Mouse (Mus musculus): ENCODE results near the gene Lefty2. TPM values are rescaled to one million over a fixed set of nuclear protein-coding genes. Genes with fewer than 3 reads are reported as not detected.

The Lefty2 gene
- polyA plus RNA-seq, 1 experiment from 2014 or later, result not detected

DNA sequence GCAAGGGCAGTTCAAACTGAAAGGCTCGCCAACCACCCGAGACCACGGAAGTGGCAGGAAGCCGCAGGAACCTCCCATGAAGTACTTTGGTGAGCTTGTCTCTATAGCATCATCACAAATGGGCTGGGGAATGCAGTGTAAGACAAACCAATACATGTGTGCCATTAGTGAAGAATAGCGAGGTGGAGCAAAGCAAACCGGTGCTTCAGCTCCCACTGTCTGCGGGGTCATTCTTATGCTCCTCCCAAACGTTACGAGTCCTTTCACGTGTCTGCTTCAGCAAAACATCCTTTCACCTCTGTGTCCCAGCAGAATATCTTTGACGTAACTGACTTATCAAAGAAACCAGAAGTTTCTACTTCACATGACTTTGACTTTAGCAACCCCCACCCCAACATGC lies 23.5 kb downstream of the Lefty2 start:
- Histone ChIP-seq H3K4me2 (replicated peaks; ENCODE audit: low read depth, low read length) (no peak overlapping the region), H3K36me3 (ENCODE audit: control insufficient read depth, insufficient read depth, low read length) (no peaks in the 10 kb centered on the region), H3K27ac (ENCODE audit: low read length) (no peak overlapping the region), H3K9ac (replicated peaks; ENCODE audit: low read depth, low read length) (no peak overlapping the region), H3K4me3 (ENCODE audit: low read depth, low read length) (no peak overlapping the region), H3K9me3 (ENCODE audit: control insufficient read depth, low read depth, low read length) (no peaks in the 10 kb centered on the region), H3K4me1 (ENCODE audit: control insufficient read depth, insufficient read depth, low read length) (no peaks in the 10 kb centered on the region), H3K27me3 (ENCODE audit: control insufficient read depth, insufficient read depth, low read length) (no peaks in the 10 kb centered on the region)
- ATAC-seq (ENCODE audit: insufficient number of reproducible peaks, insufficient read depth, low FRiP score, low read depth), result no peak
- WGBS, result 86% methylated on average over 11 of the region's 11 CpGs

DNA sequence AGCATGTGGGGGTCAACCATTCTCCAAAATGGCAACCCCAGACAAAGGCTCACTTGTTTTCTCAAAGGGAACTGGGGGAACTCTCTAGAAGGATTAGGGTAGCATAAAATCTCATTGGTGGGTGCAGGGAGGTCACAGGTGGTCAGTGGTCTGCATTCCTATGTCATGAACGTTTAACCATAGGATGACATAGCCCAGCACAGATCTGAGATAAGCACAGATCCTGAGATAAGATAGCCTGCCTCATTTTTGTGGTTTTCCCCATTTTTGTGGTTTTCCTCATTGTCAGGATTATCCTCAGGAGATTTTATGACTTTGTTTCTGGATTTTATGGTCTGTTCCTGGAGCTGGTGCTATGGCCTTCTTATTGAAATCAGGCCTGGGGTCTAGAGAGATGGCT lies 24.1 kb downstream of the Lefty2 start:
- no peak for ATAC-seq (ENCODE audit: insufficient number of reproducible peaks, insufficient read depth, low FRiP score, low read depth)
- Histone ChIP-seq H3K27me3 (ENCODE audit: control insufficient read depth, insufficient read depth, low read length) (no peaks in the 10 kb centered on the region), H3K9ac (replicated peaks; ENCODE audit: low read depth, low read length) (no peak overlapping the region), H3K9me3 (ENCODE audit: control insufficient read depth, low read depth, low read length) (no peaks in the 10 kb centered on the region), H3K4me3 (ENCODE audit: low read depth, low read length) (no peak overlapping the region), H3K27ac (ENCODE audit: low read length) (no peak overlapping the region), H3K36me3 (ENCODE audit: control insufficient read depth, insufficient read depth, low read length) (no peaks in the 10 kb centered on the region), H3K4me1 (ENCODE audit: control insufficient read depth, insufficient read depth, low read length) (no peaks in the 10 kb centered on the region), H3K4me2 (replicated peaks; ENCODE audit: low read depth, low read length) (no peak overlapping the region)
- 28% methylated on average over 1 of the region's 1 CpGs for WGBS

DNA sequence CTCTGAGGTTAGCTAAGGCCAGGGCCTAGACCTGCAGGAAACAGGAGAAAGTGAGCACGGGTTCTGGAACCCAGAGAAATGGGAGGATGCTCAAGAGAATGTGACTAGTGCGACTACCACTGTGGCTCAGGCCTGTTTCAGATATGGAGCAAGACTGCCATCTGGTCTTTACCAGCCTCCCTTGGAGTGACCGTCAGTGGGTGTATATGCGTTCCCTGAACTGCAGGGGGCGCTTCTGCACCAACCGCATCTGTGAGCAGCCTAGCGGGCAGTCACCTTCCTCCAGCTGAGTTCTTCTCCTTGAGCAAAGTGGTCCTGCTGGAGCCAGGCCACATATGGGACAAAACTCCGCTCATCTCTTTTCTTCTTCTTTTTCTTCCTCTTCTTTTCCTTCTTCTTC lies 26.8 kb downstream of the Lefty2 start:
- Histone ChIP-seq H3K9me3 (ENCODE audit: control insufficient read depth, low read depth, low read length) (no peaks in the 10 kb centered on the region), H3K4me2 (replicated peaks; ENCODE audit: low read depth, low read length) (no peak overlapping the region), H3K9ac (replicated peaks; ENCODE audit: low read depth, low read length) (no peak overlapping the region), H3K36me3 (ENCODE audit: control insufficient read depth, insufficient read depth, low read length) (no peaks in the 10 kb centered on the region), H3K4me1 (ENCODE audit: control insufficient read depth, insufficient read depth, low read length) (no peaks in the 10 kb centered on the region), H3K27me3 (ENCODE audit: control insufficient read depth, insufficient read depth, low read length) (no peaks in the 10 kb centered on the region), H3K4me3 (ENCODE audit: low read depth, low read length) (no peak overlapping the region), H3K27ac (ENCODE audit: low read length) (no peak overlapping the region)
- WGBS, result 33% methylated on average over 8 of the region's 8 CpGs
- no peak for ATAC-seq (ENCODE audit: insufficient number of reproducible peaks, insufficient read depth, low FRiP score, low read depth)

DNA sequence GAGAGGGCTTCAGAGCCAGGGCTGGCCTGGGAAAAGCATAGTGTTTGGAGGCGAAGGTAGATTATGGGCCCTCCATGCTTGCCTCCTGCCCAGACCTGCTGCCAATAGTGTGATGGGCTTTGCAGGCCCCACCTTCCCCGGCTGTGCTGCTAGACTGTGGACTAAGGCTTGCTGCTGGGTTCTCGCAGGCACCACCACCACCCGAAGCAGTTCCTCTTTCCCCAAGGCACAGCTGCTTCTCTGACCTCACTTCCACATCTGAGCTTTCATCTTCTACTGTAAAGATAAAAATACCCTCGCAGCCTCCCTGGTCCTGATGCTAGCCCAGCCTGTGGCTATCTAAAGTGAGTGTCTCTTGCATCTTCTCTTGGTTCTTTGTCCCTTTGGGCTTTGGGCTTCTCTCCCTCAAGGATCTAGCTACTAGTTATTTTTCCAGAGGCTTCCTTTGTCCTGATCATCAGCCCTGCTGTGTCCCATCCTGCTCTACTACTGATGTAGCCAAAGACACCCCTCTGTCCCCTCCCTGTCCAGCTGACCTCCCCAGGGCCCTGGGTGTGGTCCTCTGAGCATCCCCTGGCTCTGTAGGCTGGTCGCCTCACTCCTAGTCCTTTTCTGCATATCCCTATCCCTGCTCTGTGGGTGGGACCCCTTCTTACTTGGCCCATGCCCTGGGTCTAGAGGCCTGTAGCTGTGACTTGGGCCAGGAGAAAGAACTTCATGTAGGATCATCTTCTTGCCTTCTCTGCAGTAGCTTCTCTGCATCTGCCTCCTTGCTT lies 29.6 kb downstream of the Lefty2 start:
- Histone ChIP-seq H3K9me3 (ENCODE audit: control insufficient read depth, low read depth, low read length) (no peaks in the 10 kb centered on the region), H3K36me3 (ENCODE audit: control insufficient read depth, insufficient read depth, low read length) (no peaks in the 10 kb centered on the region), H3K27ac (ENCODE audit: low read length) (no peak overlapping the region), H3K4me3 (ENCODE audit: low read depth, low read length) (no peak overlapping the region), H3K9ac (replicated peaks; ENCODE audit: low read depth, low read length) (no peak overlapping the region), H3K27me3 (ENCODE audit: control insufficient read depth, insufficient read depth, low read length) (no peaks in the 10 kb centered on the region), H3K4me2 (replicated peaks; ENCODE audit: low read depth, low read length) (no peak overlapping the region), H3K4me1 (ENCODE audit: control insufficient read depth, insufficient read depth, low read length) (no peaks in the 10 kb centered on the region)
- 69% methylated on average over 6 of the region's 6 CpGs for WGBS
- ATAC-seq (ENCODE audit: insufficient number of reproducible peaks, insufficient read depth, low FRiP score, low read depth), result no peak

DNA sequence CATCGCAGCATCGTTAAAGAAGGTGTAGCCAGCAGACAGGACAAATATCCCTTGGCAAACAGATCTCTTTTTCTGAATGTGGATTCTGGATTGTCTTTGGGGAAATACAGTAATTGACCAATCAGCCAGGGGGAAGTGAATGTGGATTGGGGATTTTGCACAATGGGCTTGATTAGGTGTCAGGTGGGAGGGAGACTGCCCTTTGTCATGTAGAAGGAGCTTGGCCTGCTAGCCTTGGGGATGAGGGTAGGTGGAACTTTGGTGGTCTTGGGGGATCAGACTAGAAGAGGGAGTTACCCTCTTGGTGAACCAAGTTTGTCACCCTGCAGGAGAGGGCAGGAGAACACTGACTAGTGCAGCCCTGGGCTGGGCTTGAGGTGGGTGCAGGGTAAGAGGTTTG lies 31.8 kb downstream of the Lefty2 start:
- Histone ChIP-seq H3K4me1 (ENCODE audit: control insufficient read depth, insufficient read depth, low read length) (no peaks in the 10 kb centered on the region), H3K4me3 (ENCODE audit: low read depth, low read length) (no peak overlapping the region), H3K9me3 (ENCODE audit: control insufficient read depth, low read depth, low read length) (no peaks in the 10 kb centered on the region), H3K9ac (replicated peaks; ENCODE audit: low read depth, low read length) (no peak overlapping the region), H3K4me2 (replicated peaks; ENCODE audit: low read depth, low read length) (no peak overlapping the region), H3K27me3 (ENCODE audit: control insufficient read depth, insufficient read depth, low read length) (no peaks in the 10 kb centered on the region), H3K36me3 (ENCODE audit: control insufficient read depth, insufficient read depth, low read length) (no peaks in the 10 kb centered on the region), H3K27ac (ENCODE audit: low read length) (no peak overlapping the region)
- ATAC-seq (ENCODE audit: insufficient number of reproducible peaks, insufficient read depth, low FRiP score, low read depth), result no peak
- WGBS, result 46% methylated on average over 2 of the region's 2 CpGs

DNA sequence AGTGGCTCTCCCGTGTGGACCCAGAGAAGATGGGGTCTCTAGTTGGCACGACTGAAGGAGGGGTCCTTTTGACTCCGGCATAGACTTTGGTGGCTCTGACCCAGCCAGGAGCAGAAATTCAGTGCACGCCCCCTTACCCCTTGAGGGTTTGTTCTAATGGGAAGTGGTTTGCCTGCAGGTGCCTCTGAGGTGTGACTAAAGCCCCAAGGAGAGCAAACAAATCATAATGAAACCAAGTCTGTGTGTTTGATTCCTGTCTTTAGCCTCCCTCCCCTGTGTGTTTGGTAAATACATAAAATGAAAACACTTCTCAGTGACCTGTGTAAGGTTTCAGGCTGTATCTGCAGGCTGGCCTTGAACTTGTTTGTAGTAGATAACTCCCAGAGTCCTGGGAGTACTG lies 33.4 kb downstream of the Lefty2 start:
- H3K9me3 ChIP-seq (ENCODE audit: control insufficient read depth, low read depth, low read length), result no peaks in the 10 kb centered on the region
- H3K4me1 ChIP-seq (ENCODE audit: control insufficient read depth, insufficient read depth, low read length), result no peaks in the 10 kb centered on the region
- WGBS, result 54% methylated on average over 4 of the region's 4 CpGs
- no peak overlapping the region for H3K4me2 ChIP-seq (replicated peaks; ENCODE audit: low read depth, low read length)
- ATAC-seq (ENCODE audit: insufficient number of reproducible peaks, insufficient read depth, low FRiP score, low read depth), result no peak
- no peak overlapping the region for H3K27ac ChIP-seq (ENCODE audit: low read length)
- H3K27me3 ChIP-seq (ENCODE audit: control insufficient read depth, insufficient read depth, low read length), result no peaks in the 10 kb centered on the region
- no peaks in the 10 kb centered on the region for H3K36me3 ChIP-seq (ENCODE audit: control insufficient read depth, insufficient read depth, low read length)
- H3K9ac ChIP-seq (replicated peaks; ENCODE audit: low read depth, low read length), result no peak overlapping the region
- H3K4me3 ChIP-seq (ENCODE audit: low read depth, low read length), result no peak overlapping the region

DNA sequence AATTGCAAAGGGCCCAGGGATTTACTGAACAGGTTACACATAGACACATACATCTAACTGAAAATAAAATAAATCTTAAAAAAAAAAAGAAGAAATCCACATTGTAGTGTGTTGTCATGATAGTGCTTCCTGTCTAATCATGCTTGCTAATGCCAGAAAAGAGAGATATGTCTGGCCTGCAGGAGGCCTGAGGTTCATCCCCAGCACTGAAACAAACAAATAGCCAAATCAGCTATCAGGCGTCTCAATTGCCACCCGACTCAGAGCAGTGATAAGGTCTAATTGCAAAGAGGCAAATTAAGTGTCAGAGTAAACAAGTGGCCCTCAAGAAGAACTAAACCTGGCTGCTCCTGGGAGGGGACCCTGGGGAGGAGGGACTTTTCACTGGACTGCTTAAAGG lies 36.7 kb downstream of the Lefty2 start:
- Histone ChIP-seq H3K4me1 (ENCODE audit: control insufficient read depth, insufficient read depth, low read length) (no peaks in the 10 kb centered on the region), H3K9ac (replicated peaks; ENCODE audit: low read depth, low read length) (no peak overlapping the region), H3K4me2 (replicated peaks; ENCODE audit: low read depth, low read length) (no peak overlapping the region), H3K27ac (ENCODE audit: low read length) (no peak overlapping the region), H3K9me3 (ENCODE audit: control insufficient read depth, low read depth, low read length) (no peaks in the 10 kb centered on the region), H3K27me3 (ENCODE audit: control insufficient read depth, insufficient read depth, low read length) (peaks cover 6% of the 10 kb centered on the region), H3K36me3 (ENCODE audit: control insufficient read depth, insufficient read depth, low read length) (no peaks in the 10 kb centered on the region), H3K4me3 (ENCODE audit: low read depth, low read length) (no peak overlapping the region)
- no peak for ATAC-seq (ENCODE audit: insufficient number of reproducible peaks, insufficient read depth, low FRiP score, low read depth)
- 33% methylated on average over 2 of the region's 2 CpGs for whole genome bisulfite sequencing

DNA sequence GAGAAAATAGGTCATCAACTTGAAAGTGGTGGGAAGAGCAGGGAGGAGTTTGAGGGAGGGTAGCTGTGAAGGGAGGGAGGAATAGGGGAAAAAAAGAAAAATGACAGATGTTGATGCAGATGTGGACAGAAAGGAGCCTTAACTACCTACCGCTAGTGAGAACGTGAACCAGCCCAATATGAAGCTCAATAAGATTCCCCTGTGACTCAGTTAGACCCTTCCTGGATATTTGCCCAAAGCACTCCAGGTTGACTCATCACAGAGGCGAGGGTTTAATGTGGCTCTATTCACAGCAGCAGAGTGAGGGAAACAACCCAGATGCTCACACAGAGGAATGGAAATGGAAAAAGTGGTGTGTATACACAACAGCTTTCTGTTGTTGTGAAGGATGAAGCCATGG lies 38.2 kb downstream of the Lefty2 start:
- Histone ChIP-seq H3K4me3 (ENCODE audit: low read depth, low read length) (no peak overlapping the region), H3K36me3 (ENCODE audit: control insufficient read depth, insufficient read depth, low read length) (no peaks in the 10 kb centered on the region), H3K4me1 (ENCODE audit: control insufficient read depth, insufficient read depth, low read length) (no peaks in the 10 kb centered on the region), H3K9me3 (ENCODE audit: control insufficient read depth, low read depth, low read length) (no peaks in the 10 kb centered on the region), H3K9ac (replicated peaks; ENCODE audit: low read depth, low read length) (no peak overlapping the region), H3K27me3 (ENCODE audit: control insufficient read depth, insufficient read depth, low read length) (peaks cover 11% of the 10 kb centered on the region), H3K27ac (ENCODE audit: low read length) (no peak overlapping the region), H3K4me2 (replicated peaks; ENCODE audit: low read depth, low read length) (no peak overlapping the region)
- 50% methylated on average over 3 of the region's 3 CpGs for WGBS
- ATAC-seq (ENCODE audit: insufficient number of reproducible peaks, insufficient read depth, low FRiP score, low read depth), result no peak

DNA sequence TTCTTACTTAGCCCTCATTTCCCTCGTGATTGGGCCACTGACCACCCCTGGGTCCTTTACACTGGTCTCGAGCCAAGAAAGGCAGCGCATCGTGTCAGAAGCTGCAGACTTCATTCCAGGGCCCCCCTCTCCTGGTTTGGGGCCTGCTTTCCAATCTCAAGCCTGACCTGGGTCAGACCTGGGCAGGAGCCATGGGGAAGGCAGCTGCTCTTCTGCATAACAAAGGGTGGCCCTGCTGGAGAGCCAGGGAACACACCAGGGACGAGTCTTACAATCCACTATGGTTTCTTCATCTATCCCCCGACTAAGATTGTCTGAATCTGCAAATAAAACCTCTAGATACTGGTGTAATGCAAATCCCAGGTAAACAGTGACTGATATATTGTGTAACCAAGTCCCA lies 40.8 kb downstream of the Lefty2 start:
- Histone ChIP-seq H3K27ac (ENCODE audit: low read length) (no peak overlapping the region), H3K36me3 (ENCODE audit: control insufficient read depth, insufficient read depth, low read length) (no peaks in the 10 kb centered on the region), H3K4me2 (replicated peaks; ENCODE audit: low read depth, low read length) (no peak overlapping the region), H3K27me3 (ENCODE audit: control insufficient read depth, insufficient read depth, low read length) (peaks cover 11% of the 10 kb centered on the region), H3K9me3 (ENCODE audit: control insufficient read depth, low read depth, low read length) (no peaks in the 10 kb centered on the region), H3K9ac (replicated peaks; ENCODE audit: low read depth, low read length) (no peak overlapping the region), H3K4me1 (ENCODE audit: control insufficient read depth, insufficient read depth, low read length) (no peaks in the 10 kb centered on the region), H3K4me3 (ENCODE audit: low read depth, low read length) (no peak overlapping the region)
- WGBS, result 45% methylated on average over 6 of the region's 6 CpGs
- no peak for ATAC-seq (ENCODE audit: insufficient number of reproducible peaks, insufficient read depth, low FRiP score, low read depth)
